Mouse (Mus musculus) midbrain, embryonic 14.5 days (tissue): ENCODE results near the gene Arhgap32. TPM values are rescaled to one million over a fixed set of nuclear protein-coding genes. Genes with fewer than 3 reads are reported as not detected.

ENCODE experiments used
- ATAC-seq: fragments of 200-750 bp; cut with Nextera tagmentation; 2 replicates; pipeline ENCODE4 v1.8.0; 2017; ENCODE audit warnings: moderate number of reproducible peaks, moderate library complexity; ENCODE audit not compliant: low FRiP score, low TSS enrichment
- DNase-seq: peaks from one replicate; pipeline ENCODE4 v3.0.0-alpha.2; 2015
- H3K27ac ChIP-seq: fragments of 300-500 bp; sonication (generic); replicated peaks from 2 replicates; pipeline ENCODE4 v1.5.1; 2014; ENCODE audit warnings: mild to moderate bottlenecking, low read depth, low read length, moderate library complexity
- H3K27me3 ChIP-seq: fragments of 300-500 bp; sonication (generic); 2 replicates; pipeline ENCODE4 v1.6.1; 2014; ENCODE audit warnings: low read length, control low read depth, mixed read lengths; ENCODE audit not compliant: control insufficient read depth, insufficient read depth
- H3K36me3 ChIP-seq: fragments of 300-500 bp; sonication (generic); 2 replicates; pipeline ENCODE4 v1.6.1; 2014; ENCODE audit warnings: low read length, control low read depth; ENCODE audit not compliant: control insufficient read depth, insufficient read depth
- H3K4me1 ChIP-seq: fragments of 300-500 bp; sonication (generic); 2 replicates; pipeline ENCODE4 v1.6.1; 2014; ENCODE audit warnings: mild to moderate bottlenecking, antibody characterized with exemption, low read length, control low read depth; ENCODE audit not compliant: control insufficient read depth, insufficient read depth
- H3K4me2 ChIP-seq: fragments of 300-500 bp; sonication (generic); 2 replicates; pipeline ENCODE4 v1.6.1; 2014; ENCODE audit warnings: mild to moderate bottlenecking, low read length, moderate library complexity
- H3K4me3 ChIP-seq: fragments of 300-500 bp; sonication (generic); replicated peaks from 2 replicates; pipeline ENCODE4 v1.5.1; 2014; ENCODE audit warnings: low read depth, low read length
- H3K9ac ChIP-seq: fragments of 300-500 bp; sonication (generic); replicated peaks from 2 replicates; pipeline ENCODE4 v1.6.1; 2014; ENCODE audit warnings: mild to moderate bottlenecking, low read length, moderate library complexity
- H3K9me3 ChIP-seq: fragments of 300-500 bp; sonication (generic); 2 replicates; pipeline ENCODE4 v1.6.1; 2016; ENCODE audit warnings: low read length, control low read depth, mixed read lengths; ENCODE audit not compliant: control insufficient read depth
- WGBS: fragments of 180-500 bp; shearing (Covaris S2); extraction: QIAGEN DNeasy Blood & Tissue Kit; methylation state at CpG from one replicate; pipeline ENCODE4 v1.1.7; 2014; 5-methylcytosine and 5-hydroxymethylcytosine counted together
- polyA plus RNA-seq: library from polyadenylated mRNA; unstranded; fragments of >200 nt; fragmentation: Nextera tagmentation; extraction: Ambion mirVana; gene quantifications from 2 replicates; pipeline ENCODE4 v1.2.1, GENCODE M21; 2014

Arhgap32 gene
- polyA plus RNA-seq, result 18.0 and 19.7 TPM in 2 replicates

DNA sequence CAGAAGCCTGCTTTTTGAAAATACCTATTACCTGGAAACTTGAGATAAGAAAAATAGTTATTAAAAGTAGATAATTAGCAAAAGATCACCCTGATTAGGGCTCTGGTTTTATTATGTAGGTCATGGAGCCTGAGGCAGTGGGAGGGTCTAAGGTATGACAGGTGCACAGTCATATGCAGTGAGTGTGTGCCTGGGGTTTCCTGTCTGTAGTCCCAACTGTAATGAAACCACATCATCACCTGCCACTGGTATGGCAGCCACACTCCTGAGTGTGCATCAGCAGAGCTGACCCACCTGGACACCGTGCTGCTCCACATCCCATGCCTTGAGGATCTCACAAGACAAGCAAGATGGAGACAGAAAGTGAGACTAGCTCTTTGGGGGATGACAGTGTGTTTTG is at the start of gene Arhgap32:
Gene Arhgap32, plus strand, starts transcription at position 351 of the 400 bp plus-strand sequence.
- DNase-seq, result no peak
- H3K4me1 ChIP-seq, result no peaks in the 10 kb centered on the region
- 97% methylated on average over 1 of the region's 1 CpGs for WGBS

DNA sequence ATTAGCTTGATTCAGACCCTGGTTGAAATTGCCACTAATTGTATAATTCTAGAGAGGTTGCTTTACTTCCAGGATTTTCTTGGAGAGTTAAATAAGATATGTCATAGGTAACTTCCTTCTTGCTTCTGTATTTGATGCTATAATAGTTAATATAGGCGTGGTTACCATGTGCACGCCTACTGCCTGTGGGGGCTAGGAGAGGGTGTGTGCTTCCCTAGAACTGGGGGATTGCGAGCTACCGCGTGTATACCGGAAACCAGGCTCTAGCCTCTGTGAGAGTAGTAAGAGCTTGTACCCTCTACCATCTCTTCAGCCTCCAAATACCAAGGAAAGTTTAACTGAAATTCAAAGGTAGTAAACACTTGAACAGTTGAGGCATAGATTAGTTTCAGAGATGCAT is 43.2 kb upstream of the Arhgap32 start:
- Histone ChIP-seq H3K4me2 (no peak overlapping the region), H3K4me3 (no peak overlapping the region), H3K9me3 (no peaks in the 10 kb centered on the region), H3K27ac (no peak overlapping the region), H3K36me3 (no peaks in the 10 kb centered on the region), H3K4me1 (no peaks in the 10 kb centered on the region), H3K27me3 (no peaks in the 10 kb centered on the region), H3K9ac (no peak overlapping the region)
- ATAC-seq, result no peak
- 94% methylated on average over 6 of the region's 6 CpGs for WGBS
- no peak for DNase-seq

More for the DNA sequence above, at the start of gene Arhgap32:
- Histone ChIP-seq H3K27ac (no peak within 1 kb of the TSS), H3K9ac (no peak within 1 kb of the TSS), H3K9me3 (no peaks in the 10 kb centered on the region), H3K4me2 (no peak within 1 kb of the TSS), H3K4me3 (no peak within 1 kb of the TSS), H3K27me3 (no peaks in the 10 kb centered on the region), H3K36me3 (no peaks in the 10 kb centered on the region)
- ATAC-seq, result no peak

DNA sequence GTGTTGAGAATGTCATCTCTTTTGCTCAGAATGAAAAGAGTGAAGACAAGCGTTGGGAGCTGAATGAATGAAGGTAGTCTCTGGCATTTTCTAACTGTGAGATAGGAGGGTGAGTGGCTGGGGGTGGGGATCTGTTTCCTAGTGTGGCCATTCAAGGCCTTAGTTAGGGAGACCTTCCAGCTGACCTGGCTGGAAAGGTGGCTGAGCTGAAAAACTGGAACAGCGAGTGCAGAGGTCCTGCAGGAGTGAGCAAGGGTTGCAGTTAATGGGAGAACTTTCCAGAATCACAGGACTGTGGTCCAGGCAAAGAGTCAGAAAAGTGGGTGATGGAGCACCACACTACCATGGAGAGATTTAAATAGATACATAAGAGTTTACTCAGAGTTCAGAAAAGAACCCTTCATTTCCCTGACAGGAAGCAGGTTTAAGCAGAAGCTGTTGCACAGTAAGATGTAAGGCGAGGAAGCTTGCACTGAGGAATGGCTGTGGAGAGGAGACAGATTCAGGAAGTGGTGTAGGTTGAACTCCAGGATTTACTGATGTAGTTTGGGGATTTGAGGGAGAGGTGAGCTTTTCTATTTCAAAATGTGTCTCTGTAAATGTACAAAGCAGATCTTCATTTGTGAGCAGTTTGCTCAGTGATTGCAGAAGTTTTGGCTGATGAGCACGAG is 27.7 kb upstream of the Arhgap32 start:
- 78% methylated on average over 4 of the region's 4 CpGs for WGBS
- DNase-seq (no peak), ATAC-seq (no peak)
- H3K4me3 ChIP-seq, result no peak overlapping the region
- H3K9me3 ChIP-seq, result no peaks in the 10 kb centered on the region
- no peaks in the 10 kb centered on the region; the same call in 1 of the 2 replicates for H3K4me1 ChIP-seq
- H3K9ac ChIP-seq, result no peak overlapping the region
- no peak overlapping the region for H3K27ac ChIP-seq
- H3K36me3 ChIP-seq, result no peaks in the 10 kb centered on the region
- no peaks in the 10 kb centered on the region for H3K27me3 ChIP-seq
- H3K4me2 ChIP-seq, result no peak overlapping the region

DNA sequence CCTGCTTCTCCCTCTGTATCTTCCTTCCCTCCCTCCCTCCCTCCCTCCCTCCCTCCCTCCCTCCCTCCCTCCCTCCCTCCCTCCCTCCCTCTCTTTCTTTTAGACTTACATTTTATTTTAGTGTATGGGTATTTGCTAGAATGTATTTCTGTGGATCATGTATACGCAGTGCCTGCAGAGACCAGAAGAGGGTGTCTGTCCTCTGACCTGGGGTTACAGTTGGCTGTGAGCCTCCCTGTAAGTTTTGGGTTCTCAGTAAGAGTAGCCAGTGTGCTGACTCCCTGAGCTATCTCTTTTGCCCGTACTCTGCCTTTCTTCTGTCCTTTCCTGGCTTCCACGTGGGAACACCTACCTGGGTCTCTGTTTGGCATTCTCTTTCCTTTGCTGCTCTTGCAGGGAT is 27.1 kb upstream of the Arhgap32 start:
- H3K4me2 ChIP-seq, result no peak overlapping the region
- ATAC-seq, result no peak
- no peak for DNase-seq
- H3K4me3 ChIP-seq, result no peak overlapping the region
- H3K36me3 ChIP-seq, result no peaks in the 10 kb centered on the region
- H3K9me3 ChIP-seq, result no peaks in the 10 kb centered on the region
- H3K9ac ChIP-seq, result no peak overlapping the region
- peaks cover 4% of the 10 kb centered on the region for H3K4me1 ChIP-seq
- no peaks in the 10 kb centered on the region for H3K27me3 ChIP-seq
- H3K27ac ChIP-seq, result no peak overlapping the region
- 65% methylated on average over 3 of the region's 3 CpGs for WGBS

GRCm38 (mm10) chr9:32093456-32093855 is 22.5 kb upstream of the Arhgap32 start:
- H3K4me3 ChIP-seq, result no peak overlapping the region
- no peaks in the 10 kb centered on the region for H3K27me3 ChIP-seq
- WGBS, result 64% methylated on average over 2 of the region's 2 CpGs
- H3K4me2 ChIP-seq, result no peak overlapping the region
- no peak overlapping the region for H3K9ac ChIP-seq
- H3K4me1 ChIP-seq, result peaks cover 16% of the 10 kb centered on the region
- no peaks in the 10 kb centered on the region for H3K36me3 ChIP-seq
- no peak overlapping the region for H3K27ac ChIP-seq
- ATAC-seq (no peak), DNase-seq (no peak)
- H3K9me3 ChIP-seq, result no peaks in the 10 kb centered on the region

DNA sequence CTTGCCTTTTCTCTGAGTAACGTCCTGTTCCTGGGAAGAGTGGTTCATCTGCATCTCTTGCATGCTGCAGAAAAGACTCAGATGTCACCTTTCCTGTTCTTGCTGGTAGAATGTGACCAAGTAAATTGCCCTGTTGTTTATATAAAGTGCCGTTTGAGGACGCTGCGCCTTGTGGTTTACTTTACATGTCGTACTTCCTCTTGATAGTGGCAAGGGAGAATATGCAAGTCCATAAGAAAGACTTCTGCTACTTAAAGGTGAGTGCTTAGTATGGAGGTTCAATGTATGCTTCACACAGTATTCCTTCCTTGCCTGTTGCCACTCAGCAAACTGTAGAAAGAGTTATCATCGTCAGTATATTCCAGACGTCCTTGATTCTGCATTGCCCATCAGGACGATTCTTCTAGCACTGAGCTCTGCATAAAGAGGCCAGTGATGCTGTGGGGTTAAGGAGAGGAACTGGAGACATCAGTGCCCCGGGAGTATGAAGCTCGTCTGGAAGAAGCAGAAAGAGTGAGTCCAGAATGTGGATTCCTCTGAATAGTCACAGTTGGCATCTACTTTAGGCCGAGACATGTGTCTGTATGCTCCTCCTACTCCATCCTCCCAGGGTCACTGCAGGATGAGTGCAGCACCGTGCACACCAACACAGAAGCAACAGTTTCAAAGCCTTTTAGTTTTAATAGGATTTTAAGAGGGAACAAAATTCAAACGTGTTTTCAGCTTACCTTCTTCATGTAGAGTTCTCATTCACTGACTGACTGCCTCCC is 21.4 kb upstream of the Arhgap32 start:
- no peak overlapping the region for H3K4me2 ChIP-seq
- H3K27ac ChIP-seq, result no peak overlapping the region
- DNase-seq, result no peak
- ATAC-seq, result no peak
- H3K9ac ChIP-seq, result no peak overlapping the region
- H3K36me3 ChIP-seq, result no peaks in the 10 kb centered on the region
- peaks cover 16% of the 10 kb centered on the region for H3K4me1 ChIP-seq
- H3K4me3 ChIP-seq, result no peak overlapping the region
- no peaks in the 10 kb centered on the region for H3K27me3 ChIP-seq
- H3K9me3 ChIP-seq, result no peaks in the 10 kb centered on the region
- 75% methylated on average over 13 of the region's 13 CpGs for WGBS

DNA sequence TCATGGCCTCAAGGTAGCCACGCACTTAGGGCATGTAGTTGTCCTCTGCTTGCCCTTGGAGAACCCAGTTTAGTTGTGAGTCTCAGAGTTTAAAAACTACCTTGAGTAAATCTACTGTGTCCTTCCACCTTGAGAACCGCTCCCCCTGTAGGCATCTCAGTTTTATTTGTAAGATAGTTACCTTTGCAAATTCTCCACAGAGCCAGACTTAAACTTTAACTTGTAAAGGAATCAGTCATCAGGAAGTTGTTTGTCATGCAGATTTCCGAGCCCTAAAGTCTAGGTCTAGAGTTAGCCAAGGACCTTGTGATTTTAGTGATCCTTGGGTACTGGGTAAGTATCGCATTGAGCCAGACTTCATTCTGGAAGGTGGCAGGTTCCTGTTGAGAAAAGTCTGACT is 20.4 kb upstream of the Arhgap32 start:
- peaks cover 16% of the 10 kb centered on the region for H3K4me1 ChIP-seq
- no peak overlapping the region for H3K27ac ChIP-seq
- DNase-seq (no peak), ATAC-seq (no peak)
- H3K36me3 ChIP-seq, result no peaks in the 10 kb centered on the region
- no peak overlapping the region for H3K4me3 ChIP-seq
- H3K9me3 ChIP-seq, result no peaks in the 10 kb centered on the region
- H3K27me3 ChIP-seq, result no peaks in the 10 kb centered on the region
- H3K9ac ChIP-seq, result no peak overlapping the region
- 96% methylated on average over 4 of the region's 4 CpGs for WGBS
- H3K4me2 ChIP-seq, result no peak overlapping the region

DNA sequence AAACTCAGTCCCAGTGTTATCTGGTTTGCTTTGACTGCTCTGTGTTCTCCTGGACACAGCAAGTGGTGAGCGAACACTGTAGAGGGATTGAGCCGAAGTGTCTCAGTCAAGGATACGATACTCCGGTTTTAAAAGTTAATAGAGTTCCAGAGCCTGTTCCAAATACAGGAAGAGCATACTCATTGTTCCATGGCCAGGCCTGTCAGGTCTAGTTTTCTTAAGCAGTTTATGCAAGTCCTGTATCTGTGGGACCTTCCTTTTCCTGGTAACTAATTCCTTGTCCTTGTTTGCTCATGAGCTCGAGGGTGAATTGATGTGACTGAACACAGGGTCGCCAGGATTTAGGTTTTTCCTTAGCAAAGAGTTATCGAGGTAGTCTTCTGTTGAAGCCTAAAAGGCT is 19.4 kb upstream of the Arhgap32 start:
- H3K27me3 ChIP-seq, result no peaks in the 10 kb centered on the region

GRCm38 (mm10) chr9:32097123-32097522 is 18.8 kb upstream of the Arhgap32 start:
- Histone ChIP-seq H3K36me3 (no peaks in the 10 kb centered on the region), H3K27ac (no peak overlapping the region)
- ATAC-seq, result no peak

More for the DNA sequence above, 19.4 kb upstream of the Arhgap32 start:
- ATAC-seq (no peak), DNase-seq (no peak)
- 43% methylated on average over 7 of the region's 7 CpGs for WGBS
- H3K9me3 ChIP-seq, result no peaks in the 10 kb centered on the region
- no peak overlapping the region for H3K27ac ChIP-seq
- H3K4me1 ChIP-seq, result peaks cover 16% of the 10 kb centered on the region
- H3K9ac ChIP-seq, result no peak overlapping the region
- H3K36me3 ChIP-seq, result no peaks in the 10 kb centered on the region
- no peak overlapping the region for H3K4me3 ChIP-seq
- H3K4me2 ChIP-seq, result no peak overlapping the region

More at GRCm38 (mm10) chr9:32097123-32097522, 18.8 kb upstream of the Arhgap32 start:
- Histone ChIP-seq H3K4me1 (peaks cover 16% of the 10 kb centered on the region), H3K9ac (no peak overlapping the region), H3K4me2 (no peak overlapping the region), H3K27me3 (no peaks in the 10 kb centered on the region), H3K9me3 (no peaks in the 10 kb centered on the region), H3K4me3 (no peak overlapping the region)
- DNase-seq, result no peak
- WGBS, result 40% methylated on average over 4 of the region's 4 CpGs
